ENCODE assay signal across 8 mouse cellular contexts in genomic region chr8:57599813-57600555, GRCm38 (mm10). TPM values are rescaled to one million over a fixed set of nuclear protein-coding genes. Genes with fewer than 3 reads are reported as not detected.
DNase-seq lines count a peak whose midpoint lies in the region; ATAC-seq lines count a peak whose summit lies in the region.

No protein-coding gene starts in this region.

- DNase-seq in frontal cortex, postnatal 10 days (ENCODE audit: low spot score in 2 of 2), result no peak
- DNase-seq in ES-CJ7 (ENCODE audit: low read depth, low spot score), result peak; percentile 80
- DNase-seq in ovary, adult 18-20 months (ENCODE audit: low spot score), result no peak
- no peak for DNase-seq in spleen, postnatal 4 days (ENCODE audit: low spot score in 2 of 2)
- DNase-seq in urinary bladder, postnatal 36 days (ENCODE audit: low spot score in 2 of 2), result no peak

- peak overlapping the region; percentile 22; the same call in 1 of the 2 replicates for H3K4me2 ChIP-seq in forebrain, embryonic 15.5 days (replicated peaks)
- H3K4me2 ChIP-seq in liver, embryonic 15.5 days, result peak overlapping the region; percentile 51

- WGBS in forebrain, embryonic 15.5 days, result 19% methylated on average over 22 of the region's 22 CpGs
- WGBS in liver, embryonic 15.5 days (ENCODE audit: insufficient replicate concordance), result 24% methylated on average over 22 of the region's 22 CpGs

- H3K9me3 ChIP-seq in forebrain, embryonic 15.5 days, result no peaks in the 10 kb centered on the region
- no peaks in the 10 kb centered on the region for H3K9me3 ChIP-seq in liver, embryonic 15.5 days (replicated peaks)

- H3K4me1 ChIP-seq in forebrain, embryonic 15.5 days, result peaks cover 7% of the 10 kb centered on the region
- peaks cover 21% of the 10 kb centered on the region for H3K4me1 ChIP-seq in liver, embryonic 15.5 days (replicated peaks)

- peak; percentile 65 for ATAC-seq in frontal cortex, adult (ENCODE audit: low TSS enrichment)
- ATAC-seq in forebrain, embryonic 15.5 days (replicated peaks), result 0 out of 2 replicates have a peak, but pooled peaks have one; percentile 41
- ATAC-seq in liver, embryonic 15.5 days (ENCODE audit: insufficient read depth), result no peak

- H3K9ac ChIP-seq in forebrain, embryonic 15.5 days (replicated peaks), result 0 out of 2 replicates have a peak overlapping the region, but pooled peaks have one; percentile 7
- no peak overlapping the region for H3K9ac ChIP-seq in liver, embryonic 15.5 days

- H3K27me3 ChIP-seq in forebrain, embryonic 15.5 days, result no peaks in the 10 kb centered on the region
- no peaks in the 10 kb centered on the region for H3K27me3 ChIP-seq in liver, embryonic 15.5 days

- H3K4me3 ChIP-seq in forebrain, embryonic 15.5 days, result 0 out of 2 replicates have a peak overlapping the region, but pooled peaks have one; percentile 11
- 0 out of 2 replicates have a peak overlapping the region, but pooled peaks have one; percentile 9 for H3K4me3 ChIP-seq in liver, embryonic 15.5 days (replicated peaks)

- H3K36me3 ChIP-seq in forebrain, embryonic 15.5 days, result no peaks in the 10 kb centered on the region
- H3K36me3 ChIP-seq in liver, embryonic 15.5 days (replicated peaks), result no peaks in the 10 kb centered on the region

- no peak overlapping the region for H3K27ac ChIP-seq in forebrain, embryonic 15.5 days (replicated peaks)
- no peak overlapping the region for H3K27ac ChIP-seq in liver, embryonic 15.5 days (replicated peaks)

RNA-seq across cellular contexts. Expression of gene Galnt7, which starts 52.8 kb away (rescaled TPM):
- polyA plus RNA-seq in forebrain, embryonic 15.5 days (2015; fragmentation: Nextera tagmentation; extraction: Ambion mirVana), result 9.5 and 10.1 TPM in 2 replicates
- polyA plus RNA-seq in liver, embryonic 15.5 days (2015; fragmentation: Nextera tagmentation; extraction: Ambion mirVana), result 3.5 and 3.8 TPM in 2 replicates
